Mouse (Mus musculus) hindlimb bud, embryonic 11.5 days (tissue): ENCODE measurements around the gene Pole3.

Source experiments
- DNase-seq: peaks from one replicate; pipeline ENCODE4 v3.0.0-alpha.2; 2012; ENCODE audit warnings: low read depth, low spot score; ENCODE audit errors: extremely low spot score

Gene Pole3

DNA sequence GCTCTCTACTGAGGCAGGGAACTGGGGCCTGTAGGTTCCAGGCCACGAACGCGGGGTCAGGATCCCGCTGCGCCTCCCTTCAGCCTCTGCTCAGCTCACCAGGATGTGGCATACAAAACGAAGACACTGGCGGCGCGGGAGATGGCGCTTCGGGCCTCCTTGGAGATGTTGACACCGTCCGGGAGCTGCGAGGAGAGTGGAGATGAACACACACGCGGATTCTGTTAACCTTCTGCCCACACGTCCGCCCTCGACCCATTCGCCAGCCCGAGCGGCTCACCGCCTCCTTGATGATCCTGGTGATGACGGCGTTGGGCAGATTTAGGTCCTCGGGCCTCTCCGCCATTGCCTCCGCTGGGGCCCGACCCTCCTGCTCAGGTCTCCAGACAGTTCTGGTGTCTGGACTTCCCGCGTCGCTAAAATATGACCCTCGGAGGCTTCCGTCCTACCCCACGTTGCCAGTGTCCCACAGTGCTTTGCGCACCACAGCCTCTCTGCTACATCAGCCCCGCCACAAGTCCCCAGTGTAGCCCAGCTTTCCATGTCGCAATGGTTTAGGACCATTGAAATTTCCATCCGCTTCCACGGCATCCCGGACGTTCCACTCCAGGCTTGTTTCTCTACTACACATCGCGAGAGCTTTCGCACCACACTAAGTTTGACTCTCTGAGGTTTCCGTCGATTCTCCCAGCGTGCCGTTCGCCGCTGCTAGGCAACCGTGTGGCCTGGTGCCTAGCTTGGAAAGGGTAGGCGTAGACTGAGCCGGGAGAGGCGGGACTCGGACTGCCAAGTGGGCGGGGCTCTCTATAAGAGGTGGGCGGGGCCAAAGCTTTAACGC lies at the start of gene Pole3, which contains the start of gene 4933430I17Rik:
Gene Pole3 (minus strand): TSS at position 418 of the 838 bp plus-strand sequence.
Gene 4933430I17Rik (plus strand): TSS at position 719 of the 838 bp plus-strand sequence.
- DNase-seq: peak; percentile 98

DNA sequence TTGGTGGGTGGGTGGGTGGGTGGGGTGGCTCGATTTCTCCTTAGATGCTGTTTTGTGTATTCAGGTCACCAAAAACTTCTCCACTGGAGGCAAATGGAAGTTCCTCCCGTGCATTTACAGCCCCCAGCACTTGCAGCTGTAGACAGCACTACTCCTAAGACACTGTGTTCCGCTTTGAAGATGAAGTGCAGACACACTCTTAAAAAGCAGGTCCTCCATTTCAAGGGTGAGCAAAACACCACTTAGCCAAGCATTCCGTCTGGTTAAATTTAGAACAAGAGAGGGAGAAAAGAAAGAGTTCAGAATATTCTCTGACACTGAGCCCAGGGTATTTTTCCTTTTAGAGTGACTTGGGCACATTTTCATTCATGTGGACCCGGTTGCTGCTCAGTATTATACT lies 45.2 kb upstream of the Pole3 start:
- no peak for DNase-seq

GRCm38 (mm10) chr4:62569603-62570002 lies 44.7 kb upstream of the Pole3 start:
- DNase-seq: no peak

- no peak for DNase-seq
Measured at GRCm38 (mm10) chr4:62568359-62568758, 43.5 kb upstream of the Pole3 start.

DNA sequence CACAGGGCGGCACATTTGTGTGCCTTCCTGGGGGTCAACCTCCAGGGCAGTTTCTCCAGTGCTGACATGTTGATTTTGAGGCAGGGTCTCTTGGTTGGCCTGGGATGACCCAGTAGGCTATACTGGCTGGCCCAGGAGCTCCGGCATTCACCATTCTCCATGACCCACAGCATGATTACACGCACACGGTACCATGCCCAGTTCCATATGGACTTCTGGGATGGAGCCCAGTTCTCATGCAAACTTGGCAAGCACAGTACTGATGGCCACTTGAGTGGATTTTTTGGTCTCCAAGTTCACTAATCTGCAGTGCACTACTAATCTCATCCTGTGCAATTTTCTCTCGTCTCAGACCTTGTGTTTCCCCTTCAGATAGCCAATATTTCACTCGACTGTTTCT lies 42.8 kb upstream of the Pole3 start:
- no peak for DNase-seq

DNA sequence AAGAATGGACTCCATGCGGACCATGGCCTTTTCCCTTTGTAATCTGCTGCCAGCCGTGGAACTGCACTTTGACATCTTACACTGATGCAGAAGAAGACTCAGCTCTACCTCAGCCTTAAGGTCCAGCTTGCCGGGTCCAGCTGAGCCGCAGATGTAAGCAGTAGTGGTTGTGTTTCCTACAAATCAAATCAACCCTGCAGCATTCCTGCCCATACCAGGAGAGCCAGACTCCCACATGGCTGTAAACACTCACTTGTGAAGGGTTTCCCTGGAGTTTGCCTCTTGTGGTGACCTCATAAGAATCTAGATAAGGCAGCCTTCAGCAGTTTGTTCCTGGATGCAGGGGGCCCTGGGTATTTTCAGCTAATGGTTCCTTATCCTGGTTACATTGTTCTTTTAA lies 41.7 kb upstream of the Pole3 start:
- DNase-seq: no peak

- no peak for DNase-seq
Measured at GRCm38 (mm10) chr4:62562006-62562405, 37.1 kb upstream of the Pole3 start.

- DNase-seq: no peak
Measured at GRCm38 (mm10) chr4:62561630-62562001, 36.7 kb upstream of the Pole3 start.

- DNase-seq: peak; percentile 64
Measured at GRCm38 (mm10) chr4:62560963-62561629, 36.2 kb upstream of the Pole3 start.

DNA sequence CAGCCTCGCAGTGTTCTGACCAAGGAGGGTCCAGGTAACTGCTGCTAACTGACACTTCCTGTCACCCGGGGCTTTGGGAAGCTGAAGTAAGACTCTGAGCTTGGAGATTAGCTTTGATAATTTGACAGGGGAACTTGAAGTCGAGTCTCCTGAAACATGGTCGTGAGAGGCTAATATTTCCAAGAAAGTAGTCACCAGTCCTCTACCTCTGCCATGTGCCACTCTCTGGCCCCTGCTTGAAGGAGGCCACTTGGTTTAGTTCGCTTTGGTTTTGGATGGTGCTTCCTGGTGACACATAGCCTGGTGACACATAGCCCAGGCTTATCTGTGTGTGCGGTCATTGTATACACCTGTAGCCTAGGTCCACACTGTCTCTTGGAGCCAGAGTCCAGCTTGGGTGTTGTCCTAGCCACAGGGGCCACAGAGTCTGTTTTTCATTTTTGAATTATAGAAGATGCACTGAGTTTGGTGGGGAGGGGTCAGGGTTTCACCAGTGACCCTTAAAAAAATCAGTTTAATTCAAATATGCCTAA lies 35.0 kb upstream of the Pole3 start, which contains the start of gene Rgs3:
Gene Rgs3 (plus strand): TSS at position 51 of the 533 bp plus-strand sequence.
- no peak for DNase-seq

GRCm38 (mm10) chr4:62557436-62557835 lies 32.6 kb upstream of the Pole3 start:
- DNase-seq: no peak

DNA sequence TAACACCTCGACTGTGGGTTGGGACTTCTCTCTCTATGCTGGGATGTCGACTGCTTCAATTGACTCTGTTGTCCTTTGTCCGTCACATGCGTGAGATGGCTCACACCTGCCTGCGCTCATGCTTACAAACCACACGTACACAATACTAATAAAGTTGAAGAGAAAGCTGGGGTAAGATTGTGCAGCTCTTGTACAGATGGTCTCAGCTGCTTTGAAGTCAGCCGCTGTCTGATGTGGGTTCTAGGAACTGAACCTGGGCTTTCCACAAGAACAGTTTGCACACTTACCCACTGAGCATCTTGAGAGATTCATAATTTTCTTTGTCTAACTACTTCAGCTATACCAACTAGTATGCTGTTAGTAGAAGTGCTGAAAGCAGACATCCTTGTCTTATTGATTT lies 27.1 kb upstream of the Pole3 start:
- DNase-seq: no peak

DNA sequence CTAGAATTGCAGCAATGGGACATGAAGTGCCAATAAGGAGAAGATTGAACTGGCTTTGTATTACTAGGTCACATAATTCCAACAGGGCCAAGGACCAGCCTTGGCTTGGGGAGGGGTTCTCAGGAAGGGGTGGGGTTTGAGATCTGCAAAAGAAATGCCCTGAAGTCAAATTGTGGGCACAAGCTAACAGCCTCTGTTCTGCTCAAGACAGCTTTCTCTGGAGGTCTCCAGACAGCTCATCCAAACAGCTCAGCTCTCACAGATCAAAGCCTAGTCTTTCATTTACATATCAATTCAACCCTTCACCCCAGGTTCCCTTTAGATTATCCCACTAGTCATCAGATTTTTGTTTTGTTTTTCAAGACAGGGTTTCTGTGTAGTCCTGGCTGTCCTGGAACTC lies 19.9 kb upstream of the Pole3 start:
- no peak for DNase-seq

- DNase-seq: no peak
Measured at GRCm38 (mm10) chr4:62543782-62544181, 18.9 kb upstream of the Pole3 start.

DNA sequence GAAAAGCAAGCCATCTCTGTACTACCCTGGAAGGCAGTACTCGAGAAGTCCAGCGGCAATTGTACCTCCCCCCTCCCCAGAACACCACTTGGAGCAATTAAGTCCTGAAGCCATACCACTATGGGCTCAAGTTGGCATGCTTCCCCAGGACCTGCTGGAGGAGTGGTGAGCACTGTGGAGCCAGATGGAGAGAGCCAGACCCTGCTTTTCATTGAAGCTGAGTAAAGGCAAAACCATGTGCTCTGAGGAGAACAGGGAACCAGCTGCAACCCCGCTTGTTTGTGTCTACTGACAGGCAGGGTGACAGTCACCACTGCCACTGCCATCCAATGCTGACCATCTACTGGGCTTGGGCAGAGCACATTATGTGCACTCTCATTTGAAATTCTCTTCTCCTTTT lies 16.9 kb upstream of the Pole3 start:
- no peak for DNase-seq

GRCm38 (mm10) chr4:62533729-62534128 lies 8.9 kb upstream of the Pole3 start:
- no peak for DNase-seq

DNA sequence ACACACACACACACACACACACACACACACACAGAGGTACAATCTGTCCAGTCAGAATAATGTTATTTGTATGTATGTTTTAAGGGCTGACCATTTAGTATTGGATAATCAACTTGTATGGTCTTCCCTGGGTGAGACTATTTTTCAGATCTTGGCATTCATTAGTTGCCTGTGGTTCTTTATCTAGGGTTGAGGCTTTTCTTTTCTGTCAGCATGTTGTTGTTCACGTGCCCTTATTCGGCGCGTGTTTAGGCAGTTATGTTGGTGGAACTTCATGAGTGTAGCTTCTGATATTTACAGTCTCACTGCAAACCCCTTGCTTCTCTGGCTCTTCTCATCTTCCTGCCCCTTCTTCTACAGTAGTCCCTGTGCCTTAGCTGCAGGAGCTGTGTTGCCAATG lies 2.8 kb upstream of the Pole3 start:
- no peak for DNase-seq

DNA sequence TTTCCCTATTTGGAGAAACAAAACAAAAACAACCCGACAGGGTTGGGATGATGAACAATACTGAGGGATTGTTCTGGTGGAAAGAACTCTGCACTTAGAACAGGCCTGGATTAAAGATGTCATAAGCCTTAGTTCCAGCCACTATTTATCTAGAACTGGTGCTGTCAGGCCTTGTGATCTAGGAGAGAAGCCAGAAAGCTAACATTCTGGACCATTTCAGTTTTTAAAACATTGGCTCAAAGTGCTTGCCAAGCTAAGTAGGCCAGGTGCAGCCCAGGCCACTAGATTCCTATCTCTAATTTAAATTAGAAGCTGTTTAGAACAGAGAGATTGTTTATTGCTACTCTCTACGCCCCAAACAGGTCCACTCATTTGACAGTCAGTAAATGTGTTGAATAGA lies 1.4 kb upstream of the Pole3 start:
- no peak for DNase-seq

- no peak for DNase-seq
Measured at GRCm38 (mm10) chr4:62525489-62525811, 582 bp upstream of the Pole3 start.

- no peak for DNase-seq
Measured at GRCm38 (mm10) chr4:62520892-62521400, 3.9 kb downstream of the Pole3 start.

- no peak for DNase-seq
Measured at GRCm38 (mm10) chr4:62519849-62520233, 5.0 kb downstream of the Pole3 start, which contains the start of gene Alad. Alad (minus strand) TSS chr4:62519918.
